Mouse (Mus musculus) urinary bladder, postnatal 36 days (tissue): ENCODE data around the gene Cngb1.

Source experiments
- DNase-seq, 2 experiments: peaks; one replicate each; pipeline ENCODE4 v3.0.0; 2022; ENCODE audit warnings: low spot score in 2 of 2, mixed read lengths in 1 of 2

The Cngb1 gene

GRCm38 (mm10) chr8:95324646-95325045 lies 18.3 kb upstream of the Cngb1 start:
- DNase-seq = no peak

- no peak for DNase-seq
Measured at GRCm38 (mm10) chr8:95323201-95323600, 16.8 kb upstream of the Cngb1 start.

- DNase-seq = peak; percentile 67 to 76
Measured at GRCm38 (mm10) chr8:95320224-95321139, 14.1 kb upstream of the Cngb1 start.

- DNase-seq = no peak
Measured at GRCm38 (mm10) chr8:95315350-95315749, 9.0 kb upstream of the Cngb1 start.

- DNase-seq = no peak
Measured at GRCm38 (mm10) chr8:95314707-95315106, 8.3 kb upstream of the Cngb1 start.

- DNase-seq = no peak
Measured at GRCm38 (mm10) chr8:95313857-95314256, 7.5 kb upstream of the Cngb1 start.

GRCm38 (mm10) chr8:95312836-95313235 lies 6.5 kb upstream of the Cngb1 start:
- DNase-seq = no peak

- no peak for DNase-seq
Measured at GRCm38 (mm10) chr8:95310342-95310970, 4.1 kb upstream of the Cngb1 start, which contains the start of gene Tepp. Gene Tepp, plus strand, starts transcription at chr8:95310566.

- DNase-seq = no peak
Measured at GRCm38 (mm10) chr8:95305526-95305925, 859 bp downstream of the Cngb1 start.

- no peak for DNase-seq
Measured at GRCm38 (mm10) chr8:95302410-95302809, 4.0 kb downstream of the Cngb1 start.

- no peak for DNase-seq
Measured at GRCm38 (mm10) chr8:95293891-95294290, 12.5 kb downstream of the Cngb1 start.

- DNase-seq = peak; percentile 49 to 83
Measured at GRCm38 (mm10) chr8:95293172-95293571, 13.2 kb downstream of the Cngb1 start.

- no peak for DNase-seq
Measured at GRCm38 (mm10) chr8:95289066-95289650, 17.2 kb downstream of the Cngb1 start.

- no peak for DNase-seq
Measured at GRCm38 (mm10) chr8:95281493-95281892, 24.9 kb downstream of the Cngb1 start.

- no peak for DNase-seq
Measured at GRCm38 (mm10) chr8:95272871-95273270, 33.5 kb downstream of the Cngb1 start.

- no peak for DNase-seq
Measured at GRCm38 (mm10) chr8:95271841-95272240, 34.5 kb downstream of the Cngb1 start.

- no peak for DNase-seq
Measured at GRCm38 (mm10) chr8:95270501-95270900, 35.9 kb downstream of the Cngb1 start.

GRCm38 (mm10) chr8:95262181-95262580 lies 44.2 kb downstream of the Cngb1 start:
- no peak for DNase-seq

GRCm38 (mm10) chr8:95255611-95256010 lies 50.8 kb downstream of the Cngb1 start:
- no peak for DNase-seq

GRCm38 (mm10) chr8:95254564-95255434 lies 51.6 kb downstream of the Cngb1 start:
- peak; percentile 95 to 96 for DNase-seq

- DNase-seq = no peak
Measured at GRCm38 (mm10) chr8:95252056-95252455, 54.3 kb downstream of the Cngb1 start.

- no peak for DNase-seq
Measured at GRCm38 (mm10) chr8:95249847-95250246, 56.5 kb downstream of the Cngb1 start.
